Mouse (Mus musculus) forebrain, embryonic 10.5 days (tissue): Measurements from ENCODE around the gene Bnc1. TPM values are rescaled to one million over a fixed set of nuclear protein-coding genes. Genes with fewer than 3 reads are reported as not detected.

Experiments
- DNase-seq: peaks from one replicate; pipeline ENCODE4 v3.0.0-alpha.2; 2017; ENCODE audit warnings: low spot score; ENCODE audit errors: extremely low spot score
- H3K27ac ChIP-seq: fragments of 300-500 bp; sonication (generic); 2 replicates; pipeline ENCODE4 v1.5.1; 2016; ENCODE audit warnings: mild to moderate bottlenecking
- H3K27me3 ChIP-seq: fragments of 300-500 bp; sonication (generic); 2 replicates; pipeline ENCODE4 v1.6.1; 2016; ENCODE audit warnings: mild to moderate bottlenecking; ENCODE audit not compliant: poor library complexity, severe bottlenecking
- H3K36me3 ChIP-seq: fragments of 300-500 bp; sonication (generic); replicated peaks from 2 replicates; pipeline ENCODE4 v1.6.1; 2016; ENCODE audit warnings: mild to moderate bottlenecking, moderate library complexity
- H3K4me1 ChIP-seq: fragments of 300-500 bp; sonication (generic); 2 replicates; pipeline ENCODE4 v1.6.1; 2016
- H3K4me3 ChIP-seq: fragments of 300-500 bp; sonication (generic); 2 replicates; pipeline ENCODE4 v1.5.1; 2016; ENCODE audit warnings: mild to moderate bottlenecking, moderate library complexity
- H3K9me3 ChIP-seq: fragments of 300-500 bp; sonication (generic); 2 replicates; pipeline ENCODE4 v1.6.1; 2016; ENCODE audit warnings: mild to moderate bottlenecking, moderate library complexity
- WGBS: fragments of 180-500 bp; shearing (Covaris S2); methylation state at CpG from one replicate; pipeline ENCODE4 v1.1.7; 2016; 5-methylcytosine and 5-hydroxymethylcytosine counted together
- polyA plus RNA-seq: library from polyadenylated mRNA; unstranded; fragments of >200 nt; fragmentation: Nextera tagmentation; extraction: Ambion mirVana; gene quantifications from 2 replicates; pipeline ENCODE4 v1.2.1, GENCODE M21; 2016

Bnc1 gene
- polyA plus RNA-seq, 1 experiment from 2014 or later, result 0.76 TPM

DNA sequence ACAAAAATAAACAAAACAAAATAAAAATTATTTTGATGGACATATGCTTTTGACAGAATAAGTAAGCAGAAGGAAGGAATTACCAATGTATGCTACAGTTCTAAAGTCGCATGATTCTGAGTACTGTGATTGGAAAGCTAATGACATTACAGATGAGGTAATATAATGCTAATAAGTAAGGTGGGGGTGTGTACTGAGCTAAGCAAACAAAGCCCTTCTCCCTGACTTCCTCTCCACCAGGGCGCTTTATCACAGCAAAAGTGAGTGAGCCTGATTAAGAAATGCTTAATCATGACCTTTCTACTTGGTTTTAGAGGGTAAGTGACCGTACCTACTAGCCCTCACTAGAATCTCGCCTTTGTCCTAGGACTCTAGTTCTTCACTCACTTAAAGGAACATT, 71.8 kb downstream of the Bnc1 start:
- Histone ChIP-seq H3K4me3 (no peak overlapping the region), H3K36me3 (peaks cover 11% of the 10 kb centered on the region), H3K27me3 (no peaks in the 10 kb centered on the region), H3K9me3 (no peaks in the 10 kb centered on the region), H3K27ac (no peak overlapping the region), H3K4me1 (peaks cover 11% of the 10 kb centered on the region; the same call in 1 of the 2 replicates)
- no peak for DNase-seq
- 82% methylated on average over 4 of the region's 4 CpGs for WGBS

GRCm38 (mm10) chr7:81918316-81918715, 73.8 kb downstream of the Bnc1 start:
- H3K27ac ChIP-seq, result no peak overlapping the region
- H3K4me3 ChIP-seq, result no peak overlapping the region
- no peaks in the 10 kb centered on the region for H3K27me3 ChIP-seq
- no peak for DNase-seq
- H3K4me1 ChIP-seq, result 0 out of 2 replicates have a peak, but pooled peaks cover 2% of the 10 kb centered on the region
- no peaks in the 10 kb centered on the region for H3K9me3 ChIP-seq
- H3K36me3 ChIP-seq, result peaks cover 11% of the 10 kb centered on the region
- WGBS, result 63% methylated on average over 5 of the region's 5 CpGs

Other genes with a start within 250 kb of the Bnc1 start
- 127 and 129 TPM in 2 replicates for gene Ramac, start 229.4 kb downstream of the Bnc1 start, polyA plus RNA-seq
- gene 3110040N11Rik, start 202.8 kb downstream of the Bnc1 start, polyA plus RNA-seq, result 38.3 and 40.9 TPM in 2 replicates
- gene Btbd1, start 162.9 kb downstream of the Bnc1 start, polyA plus RNA-seq, result 56.6 and 60.7 TPM in 2 replicates
- gene Gm10160, start 136.5 kb downstream of the Bnc1 start, polyA plus RNA-seq, result not detected in 2 replicates
- 11.2 and 11.7 TPM in 2 replicates for gene Tm6sf1, start 133.3 kb downstream of the Bnc1 start, polyA plus RNA-seq
- gene Hdgfl3, start 57.8 kb downstream of the Bnc1 start, polyA plus RNA-seq, result 23.5 and 24.7 TPM in 2 replicates
- 8.8 and 8.9 TPM in 2 replicates for gene Sh3gl3, start 181.5 kb upstream of the Bnc1 start, polyA plus RNA-seq